Mouse (Mus musculus): ENCODE measurements around the gene Nell1. TPM values are rescaled to one million over a fixed set of nuclear protein-coding genes. Genes with fewer than 3 reads are reported as not detected.
"Not testable (repeated sequence)": the region's sequence is repeated elsewhere in the genome, so short reads cannot be mapped to it uniquely, and the experiment has no call there.

The Nell1 gene
- total RNA-seq (2021), result under 1 TPM in 1 of 2 experiments, not detected in 1; 0.14 TPM

DNA sequence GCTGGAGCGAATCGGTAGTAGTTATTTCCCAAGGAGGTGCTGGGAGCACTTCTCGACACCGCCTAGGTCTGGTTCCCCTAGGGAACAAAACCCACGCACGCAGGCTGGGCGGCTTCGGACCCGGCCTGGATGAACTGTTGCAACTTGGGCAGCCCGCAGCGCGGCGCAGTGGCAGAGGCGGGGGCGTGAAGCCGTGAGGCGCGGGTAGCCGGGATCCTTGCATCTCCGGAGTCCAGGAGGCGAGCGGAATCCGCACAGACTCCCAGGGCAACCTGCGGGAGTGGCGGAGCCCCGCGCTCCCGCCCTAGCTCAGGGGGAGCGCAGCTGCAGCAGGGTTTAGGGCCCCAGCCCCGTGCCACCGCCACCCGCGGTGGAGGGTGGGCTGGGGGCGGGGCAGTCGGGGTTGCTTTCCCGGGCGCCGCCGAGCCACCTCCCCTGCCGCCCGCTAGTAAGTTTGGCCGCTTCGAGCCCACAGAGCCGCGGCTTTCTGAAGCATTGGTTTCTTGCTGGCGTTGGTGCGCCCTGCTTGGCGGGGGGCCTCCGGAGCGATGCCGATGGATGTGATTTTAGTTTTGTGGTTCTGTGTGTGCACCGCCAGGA lies at the start of gene Nell1:
Gene Nell1 (plus strand): TSS at position 24 of the 600 bp plus-strand sequence.
- no peak for DNase-seq

DNA sequence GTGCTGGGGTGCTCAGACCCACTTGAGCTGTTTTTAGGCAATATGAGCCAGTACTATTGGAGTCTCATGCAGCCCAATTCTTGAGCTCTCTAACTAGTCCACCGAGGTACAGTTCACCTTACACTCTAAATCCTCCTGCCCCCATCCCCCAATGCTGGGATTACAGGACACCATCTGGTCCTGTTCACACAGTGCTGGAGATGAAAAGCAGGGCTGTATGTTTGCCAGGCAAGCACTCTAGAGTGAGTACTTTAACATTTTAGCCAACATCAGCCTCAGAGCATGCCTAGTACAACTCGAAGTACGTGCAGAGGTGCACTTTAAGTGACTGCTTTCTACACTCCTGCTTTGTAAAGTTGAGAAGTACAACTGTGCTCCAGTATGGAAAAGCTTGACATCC lies 46.1 kb upstream of the Nell1 start:
- DNase-seq, result no peak

DNA sequence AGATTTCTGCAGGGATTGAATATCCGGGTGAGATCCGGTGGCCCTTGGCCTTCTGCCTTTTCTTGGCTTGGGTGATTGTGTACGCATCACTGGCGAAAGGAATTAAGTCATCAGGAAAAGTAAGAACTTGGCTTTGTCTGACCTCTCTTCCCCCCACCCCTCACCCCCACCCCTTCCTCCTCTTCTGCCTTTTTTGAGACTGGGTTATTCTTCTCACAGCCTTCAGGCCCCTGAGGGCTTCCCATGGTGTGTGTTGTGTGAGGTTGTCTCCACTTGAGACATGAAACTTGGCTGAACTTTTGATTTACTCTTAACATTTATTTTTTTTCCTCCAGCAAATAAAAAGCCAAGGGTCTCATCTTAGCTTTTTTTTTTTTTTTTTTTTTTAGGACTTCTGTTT lies 44.7 kb upstream of the Nell1 start:
- no peak for DNase-seq

DNA sequence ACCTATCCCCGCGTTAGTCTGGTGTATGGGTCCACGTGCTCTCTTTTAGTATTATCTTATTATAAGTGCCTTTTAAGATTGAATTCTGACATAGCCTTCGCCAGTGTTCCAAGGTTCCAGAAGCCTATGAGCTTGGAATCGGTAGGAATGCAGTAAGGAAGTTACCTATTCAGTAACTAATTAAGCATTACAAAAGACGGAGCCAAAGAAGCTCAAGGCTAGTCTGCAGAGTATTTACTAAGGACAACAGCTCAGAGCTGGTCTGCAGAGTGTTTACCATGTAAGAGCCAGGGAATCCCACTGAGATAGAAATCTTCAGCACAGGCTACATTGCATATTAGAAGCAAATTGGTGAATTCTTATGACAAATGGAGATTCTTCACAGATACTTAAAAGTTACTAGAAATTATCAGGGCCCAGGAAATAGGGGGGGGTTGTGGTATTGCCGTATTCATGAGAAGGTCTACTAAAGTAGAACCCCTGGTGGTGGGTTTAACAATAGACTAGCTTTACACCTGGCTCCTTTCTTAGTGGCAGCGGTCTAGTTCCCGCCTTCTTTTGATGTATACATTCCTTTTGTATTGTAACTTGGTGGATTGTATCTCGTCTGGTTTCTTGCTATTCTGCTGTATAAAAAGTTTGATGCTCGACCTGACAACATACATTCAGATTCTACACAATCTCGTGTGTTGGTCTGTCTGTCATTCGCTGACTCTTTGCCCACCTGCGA lies 41.1 kb upstream of the Nell1 start:
- not testable (repeated sequence) for DNase-seq

DNA sequence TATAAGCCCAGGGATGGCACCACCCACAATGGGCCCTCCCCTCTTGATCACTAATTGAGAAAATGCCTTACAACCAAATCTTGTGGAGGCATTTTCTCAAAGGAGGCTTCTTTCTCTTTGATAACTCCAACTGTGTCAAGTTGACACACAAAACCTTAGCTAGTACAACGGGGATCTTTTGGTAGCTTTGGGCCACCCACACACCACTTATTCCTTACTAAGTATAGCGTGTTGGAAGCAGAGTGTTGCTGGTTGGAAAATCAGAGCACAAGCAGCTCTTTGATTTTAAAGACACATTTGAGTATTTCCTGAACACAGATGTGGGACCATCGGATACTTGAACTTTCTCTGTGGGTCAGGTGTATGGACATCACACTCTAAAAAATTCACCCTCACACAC lies 37.8 kb upstream of the Nell1 start:
- DNase-seq, result no peak

DNA sequence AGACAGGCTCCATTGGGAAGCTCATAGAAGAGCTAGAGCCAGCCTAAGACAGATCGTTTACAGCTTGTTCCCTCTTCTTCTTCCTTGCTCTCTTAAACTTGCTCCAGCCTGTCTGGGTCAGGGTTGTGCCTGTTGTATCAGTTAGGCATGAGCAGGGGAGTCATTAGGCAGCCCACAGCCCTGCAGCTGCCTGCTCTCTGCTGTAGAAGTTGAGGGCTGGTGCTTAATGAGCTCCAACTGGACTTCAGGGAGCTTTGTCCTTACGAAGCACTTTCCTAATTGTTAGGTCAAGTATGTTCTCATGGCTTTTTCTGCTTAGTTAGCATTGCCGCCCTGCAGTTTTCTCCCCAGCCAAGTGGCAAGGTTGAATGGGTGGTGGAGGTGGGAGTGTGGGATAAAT lies 32.6 kb upstream of the Nell1 start:
- no peak for DNase-seq

DNA sequence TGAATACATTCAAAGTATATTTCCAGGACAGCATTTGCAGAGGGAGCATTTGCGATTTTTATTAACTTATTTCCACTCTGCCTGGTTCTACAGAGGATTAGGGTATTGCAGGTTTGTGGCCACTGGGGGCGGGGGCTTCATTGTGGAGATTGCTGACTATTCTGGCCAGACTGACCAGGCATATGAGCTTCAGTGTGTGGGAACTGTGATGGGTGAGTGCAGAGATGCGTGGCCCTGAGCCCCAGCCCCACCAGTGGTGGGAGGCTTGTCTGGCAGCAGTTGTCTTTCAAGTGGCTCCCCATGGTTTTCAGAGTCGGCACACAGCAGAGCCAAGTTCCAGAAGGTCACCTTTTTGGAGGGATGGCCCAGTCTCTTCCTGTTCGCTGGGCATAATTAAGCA lies 32.2 kb upstream of the Nell1 start:
- no peak for DNase-seq

DNA sequence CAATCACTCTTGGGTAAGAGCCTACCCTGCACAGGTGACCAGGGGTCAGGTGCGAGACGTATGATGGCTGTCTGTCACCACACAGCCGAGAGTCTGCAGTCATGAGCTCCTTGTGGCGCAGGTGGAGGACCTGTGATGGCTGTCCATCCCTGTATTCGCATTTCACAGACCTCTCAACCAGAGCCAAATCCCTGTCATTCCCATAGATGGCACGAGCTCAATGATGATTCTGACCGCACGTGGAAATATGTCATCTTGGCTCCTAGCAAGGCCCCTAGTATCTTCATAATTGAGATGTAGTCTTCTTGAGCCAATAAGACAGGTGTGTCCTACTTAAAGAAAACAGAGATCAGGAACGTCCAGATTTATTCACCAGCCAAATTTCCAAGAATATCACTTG lies 28.0 kb upstream of the Nell1 start:
- DNase-seq, result no peak

DNA sequence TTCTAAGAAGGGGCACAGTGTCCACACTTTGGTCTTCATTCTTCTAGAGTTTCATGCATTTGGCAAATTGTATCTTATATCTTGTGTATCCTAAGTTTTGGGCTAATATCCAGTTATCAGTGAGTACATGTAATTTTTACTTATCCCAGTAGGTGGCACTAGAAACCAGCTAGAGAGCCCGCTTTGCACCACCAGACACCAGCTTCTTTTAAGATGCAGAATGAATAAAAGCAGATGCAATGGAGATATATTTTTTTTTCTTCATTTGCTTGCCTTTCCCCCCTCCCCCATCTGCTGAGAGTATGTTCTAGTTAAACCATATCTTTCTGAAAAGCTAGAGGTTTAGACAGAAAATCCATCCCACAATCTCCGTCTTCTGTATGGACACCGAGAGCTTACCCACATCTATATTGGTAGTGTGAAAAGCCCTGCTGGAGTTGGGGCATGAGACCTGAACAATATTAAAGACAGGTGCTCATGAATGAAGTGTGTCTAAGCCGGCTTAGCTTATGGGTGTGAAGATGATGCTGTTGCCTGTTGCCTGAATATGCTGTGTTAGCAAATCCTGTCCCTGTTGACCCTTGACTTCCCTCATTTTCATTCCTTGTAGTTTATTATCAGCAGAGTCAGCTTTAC lies 21.0 kb upstream of the Nell1 start:
- peak; percentile 11 for DNase-seq

DNA sequence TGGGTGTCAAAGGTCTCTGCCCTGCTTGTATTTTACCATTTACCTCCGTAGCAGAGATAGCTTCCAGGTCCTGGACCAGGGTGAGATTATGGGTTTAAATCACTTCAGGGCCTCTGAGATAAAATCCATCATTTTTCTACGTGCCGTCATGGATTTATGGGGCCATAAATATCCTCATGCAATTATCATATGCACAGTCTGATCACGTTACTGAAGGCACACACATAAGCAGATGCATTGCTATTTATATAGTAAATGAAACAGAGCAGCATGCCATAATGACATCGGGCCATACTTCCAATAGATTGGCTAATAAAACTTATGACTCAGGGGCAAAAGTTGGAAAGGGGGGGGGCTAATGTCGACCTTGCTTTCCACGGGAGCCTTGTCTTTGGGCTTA lies 19.8 kb upstream of the Nell1 start:
- no peak for DNase-seq

DNA sequence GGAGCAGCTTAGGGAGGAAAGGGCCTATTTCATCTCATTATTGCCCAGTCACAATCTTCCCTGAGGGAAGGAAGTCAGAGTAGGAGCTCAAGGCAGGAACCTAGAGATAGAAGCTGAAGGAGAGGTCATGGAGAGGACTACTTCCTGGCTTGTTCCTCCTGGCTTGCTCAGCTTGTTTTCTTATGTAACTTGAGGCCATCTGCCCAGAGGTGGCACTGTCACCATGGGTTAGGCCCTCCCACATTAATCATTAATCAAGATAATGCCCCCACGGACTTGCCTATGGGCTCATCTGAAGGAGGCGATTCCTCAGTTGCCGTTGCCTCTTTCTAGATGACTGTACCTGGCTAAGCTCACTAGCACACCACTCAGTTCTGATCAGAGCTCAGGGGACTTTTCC lies 17.5 kb upstream of the Nell1 start:
- no peak for DNase-seq

DNA sequence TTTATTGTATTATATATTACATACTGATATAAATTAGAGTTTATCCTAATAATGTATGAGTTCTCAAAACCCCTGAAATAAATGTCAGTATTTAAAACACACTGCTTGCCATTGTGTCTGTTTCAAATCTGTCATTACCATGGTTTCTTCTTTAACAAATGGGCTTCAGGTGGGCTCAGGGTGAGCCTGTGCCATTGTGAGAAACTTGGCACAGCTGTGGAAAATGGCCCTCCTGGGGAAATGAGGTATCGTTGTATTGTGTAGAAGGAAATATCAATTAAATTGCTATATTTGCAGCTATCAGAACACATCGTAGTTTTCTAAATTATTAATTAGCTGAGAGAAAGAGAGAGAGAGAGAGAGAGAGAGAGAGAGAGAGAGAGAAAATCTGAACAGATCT lies 10.9 kb upstream of the Nell1 start:
- DNase-seq, result no peak

DNA sequence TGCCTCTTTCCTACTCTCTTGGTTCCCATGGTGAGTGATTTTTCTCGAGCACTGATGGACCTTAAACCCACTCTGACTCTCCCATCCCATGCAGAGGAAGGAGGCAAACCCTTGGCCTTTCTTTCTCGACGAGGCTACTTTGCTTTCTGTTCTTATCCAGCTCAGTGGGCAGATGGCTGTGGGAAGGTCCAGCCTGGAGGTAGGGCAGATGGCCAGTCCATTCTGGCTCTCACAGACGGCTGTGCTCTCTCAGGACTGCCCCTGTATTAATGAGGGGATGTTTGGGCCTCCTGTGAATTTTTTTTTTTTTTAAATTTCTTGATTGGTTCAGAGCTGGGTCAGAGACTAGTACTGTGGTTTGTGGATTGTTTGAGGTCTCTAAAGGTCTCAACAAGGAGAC lies 5.1 kb upstream of the Nell1 start:
- no peak for DNase-seq

DNA sequence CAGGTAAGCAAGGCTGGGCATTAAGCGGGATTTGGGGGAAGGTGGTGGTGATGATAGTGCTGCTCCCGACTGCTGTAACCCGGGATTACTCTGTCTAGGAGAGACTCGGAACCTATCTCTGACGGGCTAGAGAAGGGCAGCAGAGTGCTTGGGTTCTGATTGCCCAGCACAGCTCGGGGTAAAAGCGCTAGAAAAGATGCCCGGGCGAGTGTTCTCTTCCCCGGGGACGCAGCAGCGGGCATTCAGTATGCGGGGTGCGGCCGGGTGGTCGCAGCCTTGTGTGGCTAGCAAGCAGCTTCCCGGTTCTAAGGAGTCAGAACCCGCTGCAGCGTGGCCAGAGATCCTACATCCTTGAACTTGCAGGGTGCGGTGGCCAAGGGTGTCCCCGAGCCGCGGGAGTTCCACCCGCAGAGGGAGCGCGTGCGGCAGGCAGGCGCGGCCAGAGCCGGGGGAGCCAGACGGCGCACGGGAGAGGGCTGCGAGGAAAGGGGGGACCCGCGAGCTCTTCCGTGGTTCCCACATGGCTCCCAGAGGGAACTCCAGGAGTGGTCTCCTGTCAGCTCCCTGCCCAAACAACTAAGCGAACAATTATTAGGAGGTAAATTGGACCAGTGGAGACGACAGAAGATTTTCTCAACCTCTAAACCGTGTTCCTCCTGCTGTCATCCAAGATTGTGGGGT lies 917 bp downstream of the Nell1 start:
- peak; percentile 9 for DNase-seq

DNA sequence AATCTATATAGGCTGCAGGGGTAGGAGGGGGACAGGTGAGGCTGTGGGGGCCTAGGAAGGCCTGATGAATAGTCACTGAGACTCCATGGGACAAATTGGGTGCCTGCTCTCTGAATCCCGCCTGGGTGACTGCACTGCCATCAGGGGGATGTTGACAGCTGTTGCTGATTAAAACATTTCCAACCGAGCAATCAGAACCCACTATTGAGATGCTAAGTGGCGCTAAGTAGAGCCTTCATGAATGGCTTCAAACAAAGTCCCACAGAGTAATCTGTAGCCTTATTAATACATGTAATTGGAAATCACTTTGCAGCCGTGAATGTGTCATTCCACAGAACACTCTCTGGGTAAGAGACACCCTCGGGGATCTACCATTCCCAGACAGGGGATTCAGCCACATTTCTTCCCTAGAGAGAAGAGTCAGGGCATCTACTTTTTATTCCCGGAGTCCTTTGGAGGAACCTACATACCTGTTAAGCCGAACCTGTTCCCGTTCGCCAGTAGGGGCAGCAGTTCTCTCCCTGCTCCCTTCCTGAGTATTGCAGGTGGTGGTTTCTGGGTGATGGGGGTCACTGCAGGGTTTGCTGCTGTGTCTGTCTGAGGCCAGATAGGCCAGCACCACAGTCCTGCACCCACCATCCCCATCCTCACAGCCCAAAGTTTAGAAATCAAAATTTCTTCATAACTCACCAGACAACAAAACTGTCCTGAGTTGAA lies 7.0 kb downstream of the Nell1 start:
- no peak for DNase-seq

DNA sequence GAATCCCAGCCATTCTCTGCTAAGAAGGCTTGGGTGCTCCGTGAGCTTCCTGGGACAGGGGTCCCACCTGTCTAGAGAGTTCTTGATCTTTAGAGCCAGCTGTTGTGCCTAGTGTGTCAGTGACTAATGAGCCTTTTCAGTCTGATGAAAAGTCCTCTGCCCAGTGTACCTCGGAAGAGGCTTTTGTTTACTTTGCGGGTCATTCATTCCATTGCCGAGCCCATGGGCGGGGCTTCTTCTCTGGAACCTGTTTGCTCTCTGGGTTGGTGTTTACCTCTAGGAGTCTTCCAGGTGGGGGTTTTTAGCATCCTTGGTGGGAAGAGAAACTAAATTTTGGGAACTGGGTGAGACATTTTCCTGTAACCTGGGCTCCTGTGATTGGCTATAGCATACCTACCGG lies 10.0 kb downstream of the Nell1 start:
- no peak for DNase-seq

DNA sequence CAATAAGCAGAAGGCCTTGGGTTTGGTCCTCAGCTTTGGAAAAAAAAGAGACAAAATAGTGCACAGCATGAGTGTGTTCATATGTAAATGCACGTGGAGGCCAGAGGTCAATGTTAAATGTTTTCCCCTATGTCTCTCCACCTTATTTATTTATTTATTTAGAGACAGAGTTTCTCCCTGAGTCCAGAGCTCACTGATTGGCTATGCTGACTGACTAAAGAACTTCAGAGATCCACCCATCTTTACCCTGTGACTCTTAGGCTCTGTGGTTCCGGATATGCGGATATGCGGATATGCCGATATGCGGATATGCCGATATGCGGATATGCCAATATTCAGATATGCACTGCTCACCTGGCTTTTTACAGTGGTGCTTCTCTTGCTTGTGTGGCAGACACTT lies 11.3 kb downstream of the Nell1 start:
- DNase-seq, result no peak

DNA sequence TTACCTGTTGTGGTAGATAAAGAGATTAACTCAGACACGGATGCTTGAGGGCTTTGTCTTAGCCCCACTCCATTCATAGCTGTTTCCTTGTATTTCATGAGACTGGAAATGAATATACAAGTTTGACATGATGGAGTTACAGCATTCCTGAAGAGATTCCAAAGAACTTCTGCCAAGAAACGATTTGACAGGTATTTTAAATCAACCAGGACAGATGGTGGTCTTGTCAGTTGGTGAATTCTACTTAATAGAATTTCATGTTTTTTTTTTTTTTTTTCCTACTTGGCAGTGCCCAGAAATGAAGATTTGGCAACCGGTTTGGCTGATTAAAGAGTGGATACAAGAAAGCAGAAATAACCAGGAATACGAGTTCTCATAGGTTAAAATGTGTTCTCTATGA lies 24.7 kb downstream of the Nell1 start:
- no peak for DNase-seq

DNA sequence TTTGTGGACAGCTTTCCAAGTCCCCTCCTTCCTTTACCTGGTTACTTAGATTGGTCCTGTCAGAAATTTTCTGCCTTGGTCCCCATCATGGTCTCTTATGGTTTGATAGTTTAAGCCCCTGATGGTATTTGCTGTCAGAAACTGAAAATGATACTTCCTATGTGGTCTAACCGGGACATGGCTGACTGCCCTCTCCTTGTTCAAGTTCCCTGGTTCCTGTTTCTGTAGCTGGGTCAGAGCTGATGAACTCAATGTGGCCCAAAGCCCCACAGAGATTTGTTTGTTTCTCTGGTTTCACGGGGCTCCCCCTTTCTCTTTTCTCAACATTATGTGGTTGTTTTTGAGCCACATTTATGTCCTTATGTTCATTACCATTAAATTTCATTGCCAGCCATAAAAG lies 30.6 kb downstream of the Nell1 start:
- DNase-seq, result no peak

DNA sequence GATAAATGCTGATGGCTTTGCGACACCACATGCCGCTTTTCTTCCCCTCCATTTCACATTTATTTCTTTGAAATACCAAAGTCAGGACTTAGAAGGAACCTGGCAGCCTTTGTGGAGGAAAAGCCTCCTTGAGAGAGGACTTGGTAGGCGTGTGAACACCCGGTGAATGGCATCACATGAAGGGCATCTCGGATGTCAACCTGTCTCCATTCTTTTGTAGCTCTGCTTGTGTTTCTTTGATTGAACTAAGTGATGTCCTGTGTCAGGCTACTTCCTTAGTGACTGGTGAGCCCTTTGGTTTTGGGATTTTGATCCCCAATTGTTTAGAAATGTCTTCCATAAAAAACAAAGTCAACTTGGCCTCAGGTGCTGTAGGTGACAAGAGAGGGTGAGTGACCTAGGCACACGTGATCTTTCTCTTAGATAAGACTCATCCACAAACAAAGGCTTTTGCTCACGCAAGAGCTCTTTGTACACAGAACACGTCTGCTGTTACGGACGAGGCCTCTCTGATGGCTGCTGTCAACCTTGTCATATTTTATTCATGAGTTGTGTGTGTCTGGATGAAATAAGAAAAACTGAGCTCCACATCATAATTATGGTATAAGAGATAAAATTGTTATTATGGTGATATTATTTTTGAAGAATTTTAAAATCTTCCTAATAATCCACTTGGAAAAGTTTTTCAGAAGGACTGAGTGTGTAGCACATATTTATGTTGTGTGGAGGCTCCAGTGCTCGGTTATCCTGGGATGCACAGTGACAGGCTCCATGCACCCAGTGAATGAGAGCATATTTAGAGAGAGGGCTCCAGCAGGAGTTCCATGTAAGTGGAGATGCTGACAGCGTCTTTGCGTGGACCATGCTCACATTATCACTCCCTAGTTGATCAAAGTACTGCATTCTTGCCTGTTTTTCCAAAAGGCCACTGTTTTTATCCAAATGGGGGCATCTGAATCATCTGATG lies 60.8 kb downstream of the Nell1 start:
- DNase-seq, result no peak

DNA sequence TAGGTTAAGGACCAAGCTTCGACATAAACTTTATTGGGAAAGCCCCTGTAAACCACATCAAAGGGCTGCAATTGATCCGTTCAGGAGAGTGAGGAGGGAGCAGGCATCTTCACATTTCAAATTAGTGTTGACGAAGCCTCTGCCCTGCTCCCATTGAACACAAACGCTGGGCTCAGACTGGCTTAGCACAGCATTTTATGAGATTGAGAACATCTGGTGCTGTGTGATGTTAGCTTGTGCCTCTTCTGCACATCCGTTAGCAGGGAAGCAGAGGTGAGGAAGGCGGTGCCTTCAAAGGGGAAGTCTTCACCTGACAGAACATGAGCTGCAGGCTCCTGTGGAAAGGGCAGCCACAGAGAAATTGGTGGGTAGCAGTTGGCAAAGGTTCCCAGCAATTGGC lies 66.4 kb downstream of the Nell1 start:
- no peak for DNase-seq

DNA sequence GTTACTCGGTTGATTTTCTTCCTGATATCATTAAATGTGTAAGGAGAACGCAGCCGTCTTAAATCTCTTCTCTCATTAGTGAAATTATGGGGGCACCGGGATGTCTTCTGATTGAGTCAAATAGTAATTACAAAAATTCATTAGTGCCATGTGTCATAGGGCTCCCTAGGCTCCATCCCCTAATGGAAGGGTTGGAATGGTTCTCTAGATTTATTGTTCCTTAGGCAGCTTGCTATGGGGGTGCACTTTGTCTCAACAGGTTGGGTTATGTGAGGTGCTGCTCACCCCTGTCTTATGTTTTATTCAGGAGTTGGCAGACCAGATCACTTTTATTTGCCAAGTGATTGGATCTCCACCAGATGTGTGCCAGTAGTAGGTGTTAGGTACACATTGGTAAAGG lies 75.5 kb downstream of the Nell1 start:
- no peak for DNase-seq
